Mouse (Mus musculus) kidney, adult 18-20 months (tissue): ENCODE measurements around the gene Eef1g.
"Not testable (repeated sequence)": the region's sequence is repeated elsewhere in the genome, so short reads cannot be mapped to it uniquely, and the experiment has no call there.

Experiments used
- DNase-seq: peaks from one replicate; pipeline ENCODE4 v3.0.0; 2021

The Eef1g gene

GRCm38 (mm10) chr19:8945251-8945650 lies 21.6 kb upstream of the Eef1g start:
- DNase-seq: no peak

GRCm38 (mm10) chr19:8946929-8947328 lies 19.9 kb upstream of the Eef1g start:
- no peak for DNase-seq

GRCm38 (mm10) chr19:8950190-8950589 lies 16.7 kb upstream of the Eef1g start:
- no peak for DNase-seq

DNA sequence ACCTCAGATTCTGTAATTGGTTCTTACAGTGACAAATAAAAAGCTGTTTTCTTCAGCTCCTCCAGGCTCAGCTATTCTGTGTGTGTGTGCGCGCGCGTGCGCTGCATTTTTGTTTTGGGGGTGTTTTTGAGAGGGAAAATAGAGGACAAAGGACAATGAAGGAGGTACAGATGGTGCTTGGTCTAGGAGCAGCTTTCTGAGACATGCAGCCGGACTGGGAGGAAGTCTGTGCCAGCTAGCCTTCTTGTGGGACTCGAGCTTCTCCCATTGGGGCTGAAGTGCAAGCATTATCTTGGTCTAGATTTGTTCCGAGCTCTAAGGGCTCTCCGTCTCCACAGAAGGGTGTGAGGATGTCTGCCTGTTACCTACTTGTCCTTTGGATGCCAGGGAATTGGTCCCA lies 14.6 kb upstream of the Eef1g start:
- no peak for DNase-seq

- DNase-seq: peak; percentile 94
These were observed 13.5 kb upstream of the Eef1g start, which contains the start of gene Tut1 for GRCm38 (mm10) chr19:8953135-8954039. TSS of gene Tut1 (plus strand) at chr19:8953847.

GRCm38 (mm10) chr19:8954171-8954570 lies 12.7 kb upstream of the Eef1g start:
- no peak for DNase-seq

DNA sequence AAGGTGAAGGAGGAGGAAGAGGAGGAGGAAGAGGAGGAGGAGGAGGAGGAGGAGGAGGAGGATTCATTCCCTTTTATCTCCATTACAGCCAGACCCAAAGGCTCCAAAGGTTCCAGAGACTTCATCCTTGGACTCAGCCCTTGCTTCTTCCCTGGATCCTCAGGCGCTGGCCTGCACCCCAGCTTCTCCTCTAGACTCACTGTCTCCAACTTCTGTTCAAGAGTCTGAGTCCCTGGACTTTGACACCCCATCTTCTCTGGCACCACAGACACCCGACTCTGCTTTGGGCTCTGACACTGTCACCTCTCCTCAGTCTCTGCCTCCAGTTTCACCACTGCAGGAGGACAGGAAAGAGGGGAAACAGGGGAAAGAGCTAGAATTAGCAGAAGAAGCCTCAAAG lies 4.6 kb upstream of the Eef1g start:
- no peak for DNase-seq

DNA sequence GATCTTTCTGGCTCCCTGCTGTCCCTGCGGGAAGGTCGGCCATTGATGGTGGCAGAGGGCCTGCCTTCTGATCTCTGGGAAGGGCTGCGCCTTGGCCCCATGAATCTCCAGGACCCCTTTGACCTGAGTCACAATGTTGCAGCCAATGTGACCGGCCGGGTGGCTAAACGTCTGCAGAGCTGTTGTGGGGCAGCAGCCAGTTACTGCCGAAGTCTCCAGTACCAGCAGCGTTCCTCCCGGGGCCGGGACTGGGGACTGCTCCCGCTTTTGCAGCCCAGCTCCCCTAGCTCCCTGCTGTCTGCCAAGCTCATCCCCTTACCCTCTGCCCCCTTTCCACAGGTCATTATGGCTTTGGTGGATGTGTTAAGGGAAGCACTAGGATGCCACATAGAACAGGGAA lies 1.8 kb upstream of the Eef1g start:
- no peak for DNase-seq

DNA sequence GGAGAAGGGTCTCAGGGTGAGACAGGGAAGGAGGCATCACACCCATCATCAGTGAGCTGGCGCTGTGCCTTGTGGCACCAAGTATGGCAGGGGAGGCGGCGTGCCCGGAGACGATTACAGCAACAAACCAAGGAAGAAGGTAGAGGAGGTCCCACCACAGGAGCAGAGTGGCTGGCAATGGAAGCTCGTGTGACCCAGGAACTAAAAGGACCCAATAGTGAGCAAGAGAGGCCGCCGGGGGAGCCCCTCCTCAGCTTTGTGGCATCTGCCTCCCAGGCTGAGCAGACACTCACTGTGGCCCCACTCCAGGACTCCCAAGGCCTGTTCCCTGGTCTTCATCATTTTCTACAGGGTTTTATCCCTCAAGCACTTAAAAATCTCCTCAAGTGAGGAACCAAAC lies 1.1 kb upstream of the Eef1g start:
- no peak for DNase-seq

DNA sequence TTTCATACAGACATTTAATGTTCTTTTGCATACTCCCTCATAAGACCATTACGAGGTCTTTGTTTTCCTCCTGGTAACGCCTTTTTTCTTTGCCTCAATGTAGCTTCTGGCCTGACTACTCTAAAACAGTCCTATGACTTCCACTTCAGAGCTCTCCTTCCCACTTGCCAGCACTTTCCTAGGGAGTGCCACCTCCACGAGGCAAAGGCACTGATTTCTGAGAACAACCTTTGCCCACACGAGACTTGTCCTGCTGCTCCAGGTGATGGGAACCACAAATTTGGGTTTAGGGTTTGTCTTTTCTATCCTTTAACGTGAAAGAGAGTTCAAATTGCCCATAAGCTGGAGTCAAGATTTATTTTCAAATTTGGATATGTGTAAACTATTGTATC lies 647 bp upstream of the Eef1g start:
- DNase-seq: no peak

DNA sequence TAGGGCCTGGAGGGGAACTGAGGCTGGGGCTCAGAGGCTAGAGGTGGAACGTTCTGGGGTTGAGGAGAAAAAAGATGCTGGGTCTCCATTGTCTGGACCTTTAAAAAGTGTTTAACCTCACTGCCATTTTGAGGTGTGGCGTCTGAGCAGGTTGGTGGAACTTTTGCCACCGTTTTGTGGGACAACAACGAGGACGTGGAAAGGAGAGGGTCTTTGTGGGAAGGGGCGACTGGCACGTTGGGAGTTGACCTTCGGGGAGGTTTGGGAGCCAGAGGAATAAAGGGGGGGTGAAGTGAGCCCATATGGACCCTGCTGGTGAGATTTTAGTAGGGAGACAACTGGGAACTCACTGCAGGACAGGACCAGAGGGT lies 517 bp downstream of the Eef1g start:
- no peak for DNase-seq

DNA sequence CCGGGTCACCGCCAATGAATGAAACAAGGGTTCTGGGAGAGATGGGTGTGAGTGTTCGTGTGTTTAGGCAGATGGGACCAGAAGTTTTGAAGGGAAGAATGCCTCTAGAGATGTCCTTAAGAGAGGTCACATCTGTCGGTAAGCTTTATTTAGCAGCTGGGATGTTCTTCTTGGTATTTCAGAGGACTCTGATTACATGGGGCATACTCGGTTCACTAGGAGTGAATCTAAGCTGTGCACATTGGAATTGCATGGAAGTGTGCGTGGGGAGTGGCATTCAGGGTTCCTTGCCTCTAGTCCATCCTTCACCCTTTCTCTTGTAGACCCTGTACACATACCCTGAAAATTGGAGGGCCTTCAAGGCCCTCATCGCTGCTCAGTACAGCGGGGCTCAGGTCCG lies 1.1 kb downstream of the Eef1g start:
- no peak for DNase-seq

DNA sequence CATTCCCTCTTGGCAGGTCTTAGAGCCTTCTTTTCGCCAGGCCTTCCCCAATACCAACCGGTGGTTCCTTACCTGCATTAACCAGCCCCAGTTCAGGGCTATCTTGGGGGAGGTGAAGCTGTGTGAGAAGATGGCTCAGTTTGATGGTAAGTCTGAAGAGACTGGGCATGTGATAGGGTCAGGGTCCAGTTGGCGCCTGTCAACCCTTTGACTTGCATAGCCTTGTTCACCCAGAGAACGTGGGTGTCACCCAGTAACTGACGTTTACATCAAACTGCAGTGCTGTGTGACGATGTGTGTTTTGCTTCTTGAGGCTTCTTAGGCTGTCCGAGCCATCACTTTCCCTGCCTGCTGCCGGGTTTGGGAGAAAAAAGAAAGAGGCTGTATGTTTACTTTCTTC lies 5.7 kb downstream of the Eef1g start:
- not testable (repeated sequence) for DNase-seq

DNA sequence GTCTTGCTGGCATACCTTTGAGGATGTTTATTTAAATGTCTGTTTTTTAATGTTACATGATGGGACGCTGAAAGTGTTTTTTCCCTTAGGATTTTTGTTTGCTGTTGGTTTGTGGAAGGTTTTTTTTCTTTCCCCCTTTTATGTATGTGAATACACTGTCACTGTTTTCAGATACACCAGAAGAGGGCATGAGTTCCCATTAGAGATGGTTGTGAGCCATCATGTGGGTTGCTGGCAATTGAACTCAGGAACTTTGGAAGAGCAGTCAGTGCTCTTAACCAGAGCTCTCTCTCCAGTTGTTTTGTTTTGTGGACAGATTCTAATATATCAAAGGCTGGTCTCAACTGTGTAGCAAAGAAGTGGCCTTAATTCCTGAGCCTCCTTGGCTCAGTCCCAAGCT lies 7.8 kb downstream of the Eef1g start:
- DNase-seq: no peak

GRCm38 (mm10) chr19:8975491-8975890 lies 8.7 kb downstream of the Eef1g start:
- no peak for DNase-seq

GRCm38 (mm10) chr19:8976535-8976934 lies 9.7 kb downstream of the Eef1g start:
- DNase-seq: peak; percentile 58

DNA sequence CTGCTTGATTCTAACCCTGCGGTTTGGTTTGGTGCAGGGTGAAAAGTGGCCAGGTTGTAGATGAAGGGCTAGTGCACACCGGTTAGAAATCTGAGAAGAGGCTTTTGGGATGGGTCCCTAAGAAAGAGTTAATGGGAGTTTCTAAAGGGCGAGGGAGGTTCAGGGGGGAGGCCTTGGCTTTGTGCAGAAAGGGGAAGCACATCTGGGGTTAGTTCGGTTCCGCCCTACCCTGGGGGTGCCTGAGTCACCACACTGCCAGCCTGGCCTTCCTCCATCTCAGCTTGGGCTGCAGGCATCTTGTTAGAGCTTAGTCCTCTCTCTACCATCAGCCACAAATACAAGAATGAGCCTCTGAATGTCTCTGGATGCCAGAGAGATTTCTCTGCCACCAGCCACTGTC lies 13.9 kb downstream of the Eef1g start:
- DNase-seq: no peak

DNA sequence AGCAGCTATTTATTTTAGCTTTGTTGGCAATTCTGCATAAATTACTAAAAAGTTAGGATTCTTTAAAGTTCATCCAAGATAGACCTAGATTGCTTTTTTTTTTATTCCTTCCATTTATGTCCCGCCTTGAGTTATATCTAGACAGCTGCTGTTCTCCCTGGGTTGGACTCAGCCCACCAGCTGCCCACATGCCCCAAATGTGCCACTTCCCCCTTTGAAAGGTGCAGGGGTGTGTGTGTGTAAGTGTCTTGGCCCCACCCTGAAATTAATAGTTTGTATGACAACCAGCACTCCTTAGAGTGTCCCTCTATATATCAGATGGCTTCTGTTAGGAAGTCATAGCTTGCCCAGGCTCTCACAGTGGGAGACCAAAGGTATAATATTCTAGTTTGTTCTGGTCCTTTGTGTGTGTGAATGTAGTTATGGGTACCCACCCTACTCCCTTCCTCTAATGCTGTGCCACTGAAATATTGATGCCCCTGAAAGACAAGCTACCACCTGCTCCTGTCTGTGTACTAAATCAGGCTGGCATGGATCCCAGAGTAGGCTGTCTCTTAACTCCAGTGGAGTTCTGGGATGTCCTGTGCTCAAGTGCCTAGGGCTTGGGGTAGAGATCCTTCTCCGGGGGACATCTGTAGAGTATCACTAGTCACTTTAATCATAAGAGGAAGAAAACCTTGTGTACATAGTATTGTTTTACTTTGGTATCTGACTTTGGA lies 14.8 kb downstream of the Eef1g start:
- no peak for DNase-seq

GRCm38 (mm10) chr19:8982303-8983149 lies 15.7 kb downstream of the Eef1g start:
- DNase-seq: no peak

DNA sequence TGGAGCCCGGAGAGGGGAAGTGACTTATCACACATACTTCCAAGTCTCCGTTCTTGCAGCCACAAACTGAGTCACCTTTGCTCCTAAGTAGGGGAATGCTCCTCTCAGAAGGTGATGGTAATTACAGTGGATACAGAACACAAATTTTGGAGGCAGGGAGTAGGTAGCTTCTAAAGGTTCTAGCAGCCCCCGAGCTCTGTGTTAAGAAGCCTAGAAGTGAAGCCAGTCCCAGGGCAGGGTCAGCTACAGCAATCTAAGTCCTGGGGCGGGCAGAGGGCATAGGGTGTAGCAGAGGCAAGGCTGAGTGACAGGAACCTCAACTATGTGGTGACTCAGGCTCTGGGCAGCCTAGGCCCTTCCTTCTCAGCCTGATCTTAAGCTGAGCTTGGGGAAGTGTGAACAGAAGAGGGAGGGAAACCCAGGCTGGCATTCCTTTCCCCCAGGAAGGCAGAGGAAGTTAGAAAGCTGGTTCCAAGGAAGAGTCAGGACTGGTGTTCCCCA lies 16.4 kb downstream of the Eef1g start:
- no peak for DNase-seq

- DNase-seq: no peak
These were observed 17.5 kb downstream of the Eef1g start for GRCm38 (mm10) chr19:8984255-8984868.

DNA sequence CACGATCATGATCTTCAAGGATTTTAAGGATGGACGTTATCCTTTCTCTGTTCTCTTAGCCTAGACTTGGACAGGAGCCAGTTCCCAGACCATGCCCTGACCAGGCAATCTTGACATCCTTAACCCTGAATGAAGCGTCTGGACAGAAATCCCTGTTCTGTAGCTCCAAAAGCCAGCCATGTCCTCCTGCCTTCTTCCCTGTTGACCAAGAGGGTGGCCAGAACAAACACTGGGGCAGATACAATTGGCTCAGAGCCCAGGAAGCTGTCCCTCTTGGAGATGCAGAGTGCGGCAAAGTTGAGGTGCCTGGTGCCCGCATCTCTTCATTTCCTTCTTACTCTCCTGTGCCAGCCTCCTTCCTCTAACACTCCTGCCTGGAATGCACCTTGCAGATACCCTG lies 19.1 kb downstream of the Eef1g start:
- DNase-seq: no peak

GRCm38 (mm10) chr19:8987816-8988215 lies 21.0 kb downstream of the Eef1g start:
- DNase-seq: no peak
